Mouse (Mus musculus): ENCODE data around the gene Saa3. TPM values are rescaled to one million over a fixed set of nuclear protein-coding genes. Genes with fewer than 3 reads are reported as not detected.
A peak's percentile ranks its signal among the peaks of the same experiment; 100 is the strongest.

Saa3 gene
- total RNA-seq, 1 experiment: 0.54 TPM

GRCm38 (mm10) chr7:46672160-46672672 is 43.3 kb downstream of the Saa3 start, which contains the start of gene Tph1:
Tph1 (minus strand) TSS chr7:46672537.
- DNase-seq (ENCODE audit: low read depth, low spot score): no peak
- TF ChIP-seq ZC3H11A (IDR thresholded peaks at IDR 0.05; ENCODE audit: borderline replicate concordance, low read depth, low read length): no peak
- no peak for TF ChIP-seq CHD2 (IDR thresholded peaks at IDR 0.05; ENCODE audit: low read depth, low read length)
- TF ChIP-seq MAFK (IDR thresholded peaks at IDR 0.05; ENCODE audit: insufficient read depth, low read depth, low read length): no peak
- no peak for TF ChIP-seq ZNF384 (IDR thresholded peaks at IDR 0.05; ENCODE audit: low read depth, low read length)
- TF ChIP-seq HCFC1 (IDR thresholded peaks at IDR 0.05; ENCODE audit: borderline replicate concordance, insufficient read depth, low read length): no peak
- no peaks in the 10 kb centered on the region for H3K4me1 ChIP-seq (ENCODE audit: control insufficient read depth in 2 of 2, insufficient read depth in 2 of 2, low read length in 2 of 2, poor library complexity in 1 of 2)
- no peaks in the 10 kb centered on the region for H3K36me3 ChIP-seq (ENCODE audit: control insufficient read depth, insufficient read depth, low read length, poor library complexity, severe bottlenecking)
- H3K9me3 ChIP-seq (ENCODE audit: control insufficient read depth, insufficient read depth, low read depth, low read length): no peaks in the 10 kb centered on the region
- no peak within 1 kb of the TSS for H3K27ac ChIP-seq (ENCODE audit: insufficient read depth, low read depth, low read length, poor library complexity, severe bottlenecking)
- no peak within 1 kb of the TSS for H3K4me3 ChIP-seq (ENCODE audit: insufficient read depth in 1 of 2, low read depth in 1 of 2, low read length in 2 of 2, poor library complexity in 1 of 2, severe bottlenecking in 1 of 2)
- in situ Hi-C loops (cut with MboI; ENCODE audit: low sequenced_read_pairs in 2 of 2, unreplicated experiment in 2 of 2): no loop called here
- H3K9ac ChIP-seq (ENCODE audit: insufficient read depth, low read depth, low read length, poor library complexity, severe bottlenecking): no peak within 1 kb of the TSS

- H3K4me3 ChIP-seq (ENCODE audit: insufficient read depth in 1 of 2, low read depth in 1 of 2, low read length in 2 of 2, poor library complexity in 1 of 2, severe bottlenecking in 1 of 2): no peak overlapping the region
- H3K4me1 ChIP-seq (ENCODE audit: control insufficient read depth in 2 of 2, insufficient read depth in 2 of 2, low read length in 2 of 2, poor library complexity in 1 of 2): no peaks in the 10 kb centered on the region
- DNase-seq (ENCODE audit: low read depth, low spot score): peak; percentile 15
- H3K9me3 ChIP-seq (ENCODE audit: control insufficient read depth, insufficient read depth, low read depth, low read length): no peaks in the 10 kb centered on the region
- no peak overlapping the region for H3K9ac ChIP-seq (ENCODE audit: insufficient read depth, low read depth, low read length, poor library complexity, severe bottlenecking)
- H3K36me3 ChIP-seq (ENCODE audit: control insufficient read depth, insufficient read depth, low read length, poor library complexity, severe bottlenecking): no peaks in the 10 kb centered on the region
- no peak for TF ChIP-seq CHD2 (IDR thresholded peaks at IDR 0.05; ENCODE audit: low read depth, low read length)
- TF ChIP-seq ZNF384 (IDR thresholded peaks at IDR 0.05; ENCODE audit: low read depth, low read length): no peak
- no peak for TF ChIP-seq ZC3H11A (IDR thresholded peaks at IDR 0.05; ENCODE audit: borderline replicate concordance, low read depth, low read length)
- in situ Hi-C loops (cut with MboI; ENCODE audit: low sequenced_read_pairs in 2 of 2, unreplicated experiment in 2 of 2): no loop called here
- no peak overlapping the region for H3K27ac ChIP-seq (ENCODE audit: insufficient read depth, low read depth, low read length, poor library complexity, severe bottlenecking)
Measured at GRCm38 (mm10) chr7:46667256-46667655, 48.2 kb downstream of the Saa3 start.

GRCm38 (mm10) chr7:46665236-46665635 is 50.3 kb downstream of the Saa3 start:
- Histone ChIP-seq H3K36me3 (ENCODE audit: control insufficient read depth, insufficient read depth, low read length, poor library complexity, severe bottlenecking) (no peaks in the 10 kb centered on the region), H3K4me1 (ENCODE audit: control insufficient read depth in 2 of 2, insufficient read depth in 2 of 2, low read length in 2 of 2, poor library complexity in 1 of 2) (peaks cover 0 to 1% of the 10 kb centered on the region in 2 experiments; a peak in 1 of 4 replicates), H3K27ac (ENCODE audit: insufficient read depth, low read depth, low read length, poor library complexity, severe bottlenecking) (no peak overlapping the region), H3K9ac (ENCODE audit: insufficient read depth, low read depth, low read length, poor library complexity, severe bottlenecking) (no peak overlapping the region), H3K9me3 (ENCODE audit: control insufficient read depth, insufficient read depth, low read depth, low read length) (no peaks in the 10 kb centered on the region), H3K4me3 (ENCODE audit: insufficient read depth in 1 of 2, low read depth in 1 of 2, low read length in 2 of 2, poor library complexity in 1 of 2, severe bottlenecking in 1 of 2) (no peak overlapping the region)
- TF ChIP-seq CHD2 (IDR thresholded peaks at IDR 0.05; ENCODE audit: low read depth, low read length) (no peak), ZC3H11A (IDR thresholded peaks at IDR 0.05; ENCODE audit: borderline replicate concordance, low read depth, low read length) (peak; percentile 32; the same call in 1 of the 2 replicates)
- in situ Hi-C loops (cut with MboI; ENCODE audit: low sequenced_read_pairs in 2 of 2, unreplicated experiment in 2 of 2): no loop called here
- DNase-seq (ENCODE audit: low read depth, low spot score): peak; percentile 60

Other genes starting within 250 kb of the Saa3 start
- gene Sergef, start 75.9 kb downstream of the Saa3 start, total RNA-seq (2012; rRNA removed): 5.4 and 5.7 TPM in 2 replicates
- gene Tph1, start 43.2 kb downstream of the Saa3 start, total RNA-seq (2012; rRNA removed): 0.32 and 3.6 TPM in 2 replicates
- gene Saal1, start 5.0 kb downstream of the Saa3 start, total RNA-seq (2012; rRNA removed): 15.2 and 15.6 TPM in 2 replicates
- not detected in 2 replicates for gene Saa4, start 16.9 kb upstream of the Saa3 start, total RNA-seq (2012; rRNA removed)
- gene Saa1, start 27.3 kb upstream of the Saa3 start, total RNA-seq (2012; rRNA removed): not detected in 2 replicates
- gene Saa2, start 36.1 kb upstream of the Saa3 start, total RNA-seq (2012; rRNA removed): not detected in 2 replicates
- gene Hps5, start 80.4 kb upstream of the Saa3 start, total RNA-seq (2012; rRNA removed): 17.4 and 18.0 TPM in 2 replicates
- gene Gtf2h1, start 80.4 kb upstream of the Saa3 start, total RNA-seq (2012; rRNA removed): 57.5 and 71.7 TPM in 2 replicates
- gene Ldha, start 125.8 kb upstream of the Saa3 start, total RNA-seq (2012; rRNA removed): 621 and 827 TPM in 2 replicates
- 3.4 and 3.9 TPM in 2 replicates for gene Ldhc, start 145.5 kb upstream of the Saa3 start, total RNA-seq (2012; rRNA removed)
- 44.9 and 54.3 TPM in 2 replicates for gene Tsg101, start 204.3 kb upstream of the Saa3 start, total RNA-seq (2012; rRNA removed)
- gene Uevld, start 242.8 kb upstream of the Saa3 start, total RNA-seq (2012; rRNA removed): 6.6 and 10.3 TPM in 2 replicates

Measured in ES-E14 (cell line).